8 mouse cellular contexts compared by ENCODE assay signal in genomic region chr2:30600291-30600690, GRCm38 (mm10). TPM values are rescaled to one million over a fixed set of nuclear protein-coding genes. Genes with fewer than 3 reads are reported as not detected.
DNase-seq lines count a peak whose midpoint lies in the region; ATAC-seq and TF ChIP-seq lines count a peak whose summit lies in the region.

No protein-coding gene starts in this region.

- TF ChIP-seq POLR2A in ES-Bruce4 (IDR thresholded peaks at IDR 0.05; ENCODE audit: insufficient read depth, low read length), result no peak

- H3K27ac ChIP-seq in ES-Bruce4 (ENCODE audit: insufficient read depth, low read length), result no peak overlapping the region
- H3K27ac ChIP-seq in heart, embryonic 10.5 days, result peak overlapping the region; percentile 89
- H3K27ac ChIP-seq in lung, embryonic 15.5 days, result peak overlapping the region; percentile 78

- TF ChIP-seq EP300 in ES-Bruce4 (IDR thresholded peaks at IDR 0.05; ENCODE audit: insufficient read depth, low read depth, low read length), result no peak

- H3K27me3 ChIP-seq in ES-Bruce4 (ENCODE audit: control insufficient read depth, insufficient read depth, low read length, poor library complexity, severe bottlenecking), result no peaks in the 10 kb centered on the region
- H3K27me3 ChIP-seq in heart, embryonic 10.5 days (ENCODE audit: insufficient read depth, poor library complexity, severe bottlenecking), result no peaks in the 10 kb centered on the region
- H3K27me3 ChIP-seq in lung, embryonic 15.5 days, result no peaks in the 10 kb centered on the region

- H3K9me3 ChIP-seq in ES-Bruce4 (replicated peaks; ENCODE audit: control insufficient read depth, insufficient read depth, low read length, poor library complexity, severe bottlenecking), result no peaks in the 10 kb centered on the region
- no peaks in the 10 kb centered on the region for H3K9me3 ChIP-seq in heart, embryonic 10.5 days
- H3K9me3 ChIP-seq in lung, embryonic 15.5 days, result no peaks in the 10 kb centered on the region

- H3K4me1 ChIP-seq in ES-Bruce4 (ENCODE audit: control insufficient read depth, insufficient read depth, low read length), result peaks cover 5% of the 10 kb centered on the region
- peaks cover 68% of the 10 kb centered on the region for H3K4me1 ChIP-seq in heart, embryonic 10.5 days
- peaks cover 51% of the 10 kb centered on the region for H3K4me1 ChIP-seq in lung, embryonic 15.5 days

- DNase-seq in adrenal gland, postnatal 14 days, result peak; percentile 84
- no peak for DNase-seq in heart, embryonic 10.5 days (ENCODE audit: low spot score)
- DNase-seq in kidney, adult 8-10 months, result peak; percentile 60 to 66
- no peak for DNase-seq in B cell, adult 2 months
- no peak for DNase-seq in left cerebral cortex, postnatal 25 days (ENCODE audit: low spot score in 2 of 2)

- intact Hi-C loops in left cerebral cortex, postnatal 25 days (cut with DNase I), result no loop called here

- H3K4me3 ChIP-seq in ES-Bruce4 (ENCODE audit: low read depth, low read length), result peak overlapping the region; percentile 15
- peak overlapping the region; percentile 47 for H3K4me3 ChIP-seq in heart, embryonic 10.5 days
- H3K4me3 ChIP-seq in lung, embryonic 15.5 days, result peak overlapping the region; percentile 1; the same call in 1 of the 2 replicates

- H3K9ac ChIP-seq in ES-Bruce4 (ENCODE audit: low read depth, poor library complexity, severe bottlenecking), result 0 out of 2 replicates have a peak overlapping the region, but pooled peaks have one; percentile 23
- peak overlapping the region; percentile 29; the same call in 1 of the 2 replicates for H3K9ac ChIP-seq in lung, embryonic 15.5 days

- no peak for ATAC-seq in lung, embryonic 15.5 days (ENCODE audit: borderline replicate concordance, extremely low read depth, low FRiP score, low TSS enrichment)
- ATAC-seq in erythroid progenitor cell, adult 5-6 weeks (replicated peaks; ENCODE audit: low FRiP score, poor library complexity, severe bottlenecking), result no peak

- WGBS in heart, embryonic 10.5 days, result 5% methylated on average over 9 of the region's 9 CpGs
- 15% methylated on average over 9 of the region's 9 CpGs for WGBS in lung, embryonic 15.5 days

- TF ChIP-seq CTCF in ES-Bruce4 (IDR thresholded peaks at IDR 0.05; ENCODE audit: low read depth, low read length), result no peak

- H3K4me2 ChIP-seq in lung, embryonic 15.5 days, result peak overlapping the region; percentile 41

- H3K36me3 ChIP-seq in ES-Bruce4 (ENCODE audit: control insufficient read depth, insufficient read depth, low read length, poor library complexity, severe bottlenecking), result no peaks in the 10 kb centered on the region
- H3K36me3 ChIP-seq in heart, embryonic 10.5 days, result no peaks in the 10 kb centered on the region
- H3K36me3 ChIP-seq in lung, embryonic 15.5 days, result no peaks in the 10 kb centered on the region

RNA-seq across cellular contexts. Expression of gene Cstad, which starts 5.5 kb away (rescaled TPM):
- 0.94 TPM in 1 of 2 replicates, not detected in the other for polyA plus RNA-seq in ES-Bruce4 (2011; ENCODE audit: insufficient read depth, insufficient read length, low read depth, missing spikeins)
- total RNA-seq in adrenal gland, postnatal 14 days (2021), result 1.6 and 3.5 TPM in 2 replicates
- polyA plus RNA-seq in heart, embryonic 10.5 days (2016; fragmentation: Nextera tagmentation; extraction: Ambion mirVana), result 1.2 and 1.4 TPM in 2 replicates
- 0.68 and 1.0 TPM in 2 replicates for polyA plus RNA-seq in lung, embryonic 15.5 days (2015; fragmentation: Nextera tagmentation; extraction: Ambion mirVana)
- total RNA-seq in left cerebral cortex, postnatal 25 days (2021), result 1 to 10 TPM; 4.2 to 5.5 TPM
- not detected in 2 replicates for total RNA-seq in erythroid progenitor cell, adult 5-6 weeks (2015; ENCODE audit: low replicate concordance)
- total RNA-seq in erythroid progenitor cell, adult 5-6 weeks (2017; ENCODE audit: low replicate concordance), result not detected in 2 replicates

Comparison
In these comparisons a context has a peak if more than half of its experiments do, and no peak if none do; other contexts are left out.
1. DNase-seq: peak in adrenal gland, postnatal 14 days (single experiment) and kidney, adult 8-10 months (2 of 2); none in heart, embryonic 10.5 days (single experiment), B cell, adult 2 months (0 of 2) and left cerebral cortex, postnatal 25 days (0 of 2).
2. Peak in every context shown above with its lines, with median percentiles within 50 percentile points of each other: H3K4me3 ChIP-seq.